Mouse (Mus musculus) heart, adult 2 months (tissue): ENCODE results near the gene Rnase2a.
"Not testable (repeated sequence)": the region's sequence is repeated elsewhere in the genome, so short reads cannot be mapped to it uniquely, and the experiment has no call there.

Experiments
- CTCF ChIP-seq: fragments of 200-600 bp; IDR thresholded peaks from 2 replicates; pipeline ENCODE4 v1.8.1; 2022; ENCODE audit warnings: antibody characterized with exemption, mild to moderate bottlenecking, moderate library complexity
- EP300 ChIP-seq: fragments of 200-500 bp; IDR thresholded peaks from 2 replicates; pipeline ENCODE4 v1.6.1; 2011; ENCODE audit warnings: low read depth, low read length, control low read depth; ENCODE audit not compliant: insufficient read depth
- POLR2A ChIP-seq: fragments of 200-500 bp; IDR thresholded peaks from 2 replicates; pipeline ENCODE4 v1.6.1; 2011; ENCODE audit warnings: mild to moderate bottlenecking, low read depth, low read length, control low read depth; ENCODE audit not compliant: insufficient read depth

DNA sequence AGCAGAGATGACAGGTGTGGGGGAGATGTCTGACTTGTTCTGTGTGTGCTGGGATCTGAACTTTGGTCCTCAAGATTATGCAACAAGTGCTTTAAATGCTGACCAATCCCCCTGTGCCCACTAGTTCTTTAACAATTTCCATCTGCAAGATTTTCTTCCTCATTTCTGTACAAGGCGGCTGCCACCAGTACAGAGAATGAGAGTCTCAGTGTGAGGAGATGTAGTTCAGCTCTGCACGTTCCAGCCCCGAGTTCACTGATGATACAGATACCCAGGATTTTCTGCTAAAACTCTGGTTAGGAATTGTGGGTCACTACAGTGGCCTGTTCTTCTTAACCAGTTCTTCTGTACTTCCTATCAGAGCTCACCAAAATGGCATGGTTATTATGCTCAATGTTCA lies 35.8 kb downstream of the Rnase2a start:
- not testable (repeated sequence) for TF ChIP-seq CTCF, POLR2A, EP300
